Mouse (Mus musculus) urinary bladder, postnatal 4 days (tissue): ENCODE measurements around the gene Gpcpd1.

Experiments
- DNase-seq, 2 experiments: peaks; one replicate each; pipeline ENCODE4 v3.0.0; 2021 to 2022; ENCODE audit warnings: low spot score in 2 of 2

The Gpcpd1 gene

GRCm38 (mm10) chr2:132586006-132586405 is 1.5 kb downstream of the Gpcpd1 start:
- DNase-seq = no peak

- no peak for DNase-seq
Observed at GRCm38 (mm10) chr2:132584191-132584590, 3.3 kb downstream of the Gpcpd1 start.

GRCm38 (mm10) chr2:132583126-132583525 is 4.4 kb downstream of the Gpcpd1 start:
- no peak for DNase-seq

- DNase-seq = peak; percentile 41 to 82
Observed at GRCm38 (mm10) chr2:132582227-132582626, 5.3 kb downstream of the Gpcpd1 start.

GRCm38 (mm10) chr2:132579689-132580088 is 7.8 kb downstream of the Gpcpd1 start:
- DNase-seq = no peak

- no peak for DNase-seq
Observed at GRCm38 (mm10) chr2:132578711-132579110, 8.8 kb downstream of the Gpcpd1 start.

GRCm38 (mm10) chr2:132578059-132578458 is 9.5 kb downstream of the Gpcpd1 start:
- peak; percentile 96 to 98 for DNase-seq

GRCm38 (mm10) chr2:132577431-132577981 is 10.0 kb downstream of the Gpcpd1 start:
- DNase-seq = peak in 1 of 2 experiments; percentile 65

GRCm38 (mm10) chr2:132576522-132577135 is 10.9 kb downstream of the Gpcpd1 start:
- no peak for DNase-seq

GRCm38 (mm10) chr2:132575759-132576439 is 11.6 kb downstream of the Gpcpd1 start:
- DNase-seq = no peak

- DNase-seq = no peak
Observed at GRCm38 (mm10) chr2:132575256-132575655, 12.3 kb downstream of the Gpcpd1 start.

GRCm38 (mm10) chr2:132573280-132573679 is 14.2 kb downstream of the Gpcpd1 start:
- DNase-seq = no peak

- DNase-seq = no peak
Observed at GRCm38 (mm10) chr2:132572651-132573050, 14.9 kb downstream of the Gpcpd1 start.

GRCm38 (mm10) chr2:132571301-132571700 is 16.2 kb downstream of the Gpcpd1 start:
- DNase-seq = no peak

- DNase-seq = no peak
Observed at GRCm38 (mm10) chr2:132570869-132571268, 16.7 kb downstream of the Gpcpd1 start.

GRCm38 (mm10) chr2:132569686-132570085 is 17.8 kb downstream of the Gpcpd1 start:
- DNase-seq = no peak

GRCm38 (mm10) chr2:132567414-132567813 is 20.1 kb downstream of the Gpcpd1 start:
- no peak for DNase-seq

GRCm38 (mm10) chr2:132561860-132562259 is 25.7 kb downstream of the Gpcpd1 start:
- DNase-seq = no peak

GRCm38 (mm10) chr2:132527864-132528263 is 59.7 kb downstream of the Gpcpd1 start:
- DNase-seq = no peak

GRCm38 (mm10) chr2:132526894-132527532 is 60.5 kb downstream of the Gpcpd1 start:
- DNase-seq = no peak

- DNase-seq = no peak
Observed at GRCm38 (mm10) chr2:132526110-132526509, 61.4 kb downstream of the Gpcpd1 start.

- no peak for DNase-seq
Observed at GRCm38 (mm10) chr2:132518021-132518901, 69.3 kb downstream of the Gpcpd1 start.
